Mouse (Mus musculus) megakaryocyte-erythroid progenitor cell, adult 5 weeks (primary cell): ENCODE measurements around the gene Gpx1. TPM values are rescaled to one million over a fixed set of nuclear protein-coding genes. Genes with fewer than 3 reads are reported as not detected.

ENCODE experiments used
- polyA plus RNA-seq: library from polyadenylated mRNA; stranded (reverse); fragments of >175 nt; gene quantifications from 2 replicates; pipeline ENCODE4 v1.2.3, GENCODE M21; 2012

Gene Gpx1
- 608 and 718 TPM in 2 replicates for polyA plus RNA-seq

GRCm38 (mm10) chr9:108338886-108339781 is at the start of gene Gpx1:
Gene Gpx1, plus strand, starts transcription at chr9:108338903.

GRCm38 (mm10) chr9:108290016-108290750 is 48.5 kb upstream of the Gpx1 start, which contains the start of gene Nicn1:
Gene Nicn1, plus strand, starts transcription at chr9:108290429.

GRCm38 (mm10) chr9:108296453-108297355 is 42.0 kb upstream of the Gpx1 start, which contains the start of gene Amt:
Gene Amt, plus strand, starts transcription at chr9:108296853.

GRCm38 (mm10) chr9:108305629-108306520 is 32.8 kb upstream of the Gpx1 start, which contains the start of the genes Rhoa and Tcta:
Gene Rhoa, plus strand, starts transcription at chr9:108306129.
Gene Tcta, minus strand, starts transcription at chr9:108306160.

GRCm38 (mm10) chr9:108347540-108348289 is 9.0 kb downstream of the Gpx1 start, which contains the start of gene Usp4:
Gene Usp4, plus strand, starts transcription at chr9:108347853.

Other genes starting within 250 kb of the Gpx1 start
- gene Apeh, start 244.3 kb upstream of the Gpx1 start, polyA plus RNA-seq = 48.2 and 48.5 TPM in 2 replicates
- 9.8 and 12.3 TPM in 2 replicates for gene Bsn, start 148.5 kb upstream of the Gpx1 start, polyA plus RNA-seq
- gene Dag1, start 74.9 kb upstream of the Gpx1 start, polyA plus RNA-seq = 12.5 and 12.7 TPM in 2 replicates
- 0.28 and 0.59 TPM in 2 replicates for gene Nicn1, start 48.5 kb upstream of the Gpx1 start, polyA plus RNA-seq
- 0.04 and 0.23 TPM in 2 replicates for gene Amt, start 42.0 kb upstream of the Gpx1 start, polyA plus RNA-seq
- gene Rhoa, start 32.8 kb upstream of the Gpx1 start, polyA plus RNA-seq = 110 and 123 TPM in 2 replicates
- gene Tcta, start 32.7 kb upstream of the Gpx1 start, polyA plus RNA-seq = 1.8 and 2.2 TPM in 2 replicates
- 70.5 and 73.8 TPM in 2 replicates for gene Usp4, start 8.9 kb downstream of the Gpx1 start, polyA plus RNA-seq
- 1.7 and 3.6 TPM in 2 replicates for gene 1700102P08Rik, start 53.9 kb downstream of the Gpx1 start, polyA plus RNA-seq
- 0.04 and 0.11 TPM in 2 replicates for gene Ccdc36, start 89.6 kb downstream of the Gpx1 start, polyA plus RNA-seq
- not detected in 2 replicates for gene BC048562, start 97.6 kb downstream of the Gpx1 start, polyA plus RNA-seq
- 13.1 and 13.7 TPM in 2 replicates for gene Ccdc71, start 121.6 kb downstream of the Gpx1 start, polyA plus RNA-seq
- 16.9 and 18.1 TPM in 2 replicates for gene Klhdc8b, start 122.7 kb downstream of the Gpx1 start, polyA plus RNA-seq
- gene Lamb2, start 140.8 kb downstream of the Gpx1 start, polyA plus RNA-seq = 0.40 and 0.66 TPM in 2 replicates
- gene Usp19, start 151.7 kb downstream of the Gpx1 start, polyA plus RNA-seq = 150 and 194 TPM in 2 replicates
- gene Qars, start 168.8 kb downstream of the Gpx1 start, polyA plus RNA-seq = 117 and 129 TPM in 2 replicates
- 101 and 122 TPM in 2 replicates for gene Qrich1, start 177.9 kb downstream of the Gpx1 start, polyA plus RNA-seq
- 127 and 152 TPM in 2 replicates for gene Impdh2, start 221.4 kb downstream of the Gpx1 start, polyA plus RNA-seq
- 12.2 and 15.7 TPM in 2 replicates for gene Ndufaf3, start 228.5 kb downstream of the Gpx1 start, polyA plus RNA-seq
- 121 and 172 TPM in 2 replicates for gene Dalrd3, start 231.0 kb downstream of the Gpx1 start, polyA plus RNA-seq
- 10.9 and 13.4 TPM in 2 replicates for gene Wdr6, start 239.8 kb downstream of the Gpx1 start, polyA plus RNA-seq